ENCODE assay signal across 8 mouse cellular contexts in genomic region chr4:155670236-155670635, GRCm38 (mm10). TPM values are rescaled to one million over a fixed set of nuclear protein-coding genes. Genes with fewer than 3 reads are reported as not detected.
"Had no signal": no experiment of that assay in that cellular context is flagged by ENCODE, and none has a peak within 500 bp of the region (broad histone marks: within the 10 kb centered on the region; RNA-seq: fewer than 3 reads in every experiment).

No protein-coding gene starts in this region.

RNA-seq across cellular contexts. Expression of gene Gm10563, which starts 25.0 kb away (rescaled TPM):
- polyA plus RNA-seq: kidney, embryonic 14.5 days; large intestine, adult 2 months; limb, embryonic 14.5 days; liver, embryonic 11.5 days; lung, postnatal 0 days; midbrain, embryonic 15.5 days; neural tube, embryonic 14.5 days; stomach, postnatal 0 days had no signal
